Mouse (Mus musculus) central nervous system, embryonic 11.5 days (tissue): ENCODE data around the gene Tmem19. TPM values are rescaled to one million over a fixed set of nuclear protein-coding genes. Genes with fewer than 3 reads are reported as not detected.

Experiments used
- polyA plus RNA-seq: library from polyadenylated mRNA; depleted of rRNA; stranded (reverse); fragments of >200 nt; gene quantifications from 2 replicates; pipeline ENCODE4 v1.2.3, GENCODE M21; 2012; rRNA removed

The Tmem19 gene
- 14.6 and 18.5 TPM in 2 replicates for polyA plus RNA-seq

DNA sequence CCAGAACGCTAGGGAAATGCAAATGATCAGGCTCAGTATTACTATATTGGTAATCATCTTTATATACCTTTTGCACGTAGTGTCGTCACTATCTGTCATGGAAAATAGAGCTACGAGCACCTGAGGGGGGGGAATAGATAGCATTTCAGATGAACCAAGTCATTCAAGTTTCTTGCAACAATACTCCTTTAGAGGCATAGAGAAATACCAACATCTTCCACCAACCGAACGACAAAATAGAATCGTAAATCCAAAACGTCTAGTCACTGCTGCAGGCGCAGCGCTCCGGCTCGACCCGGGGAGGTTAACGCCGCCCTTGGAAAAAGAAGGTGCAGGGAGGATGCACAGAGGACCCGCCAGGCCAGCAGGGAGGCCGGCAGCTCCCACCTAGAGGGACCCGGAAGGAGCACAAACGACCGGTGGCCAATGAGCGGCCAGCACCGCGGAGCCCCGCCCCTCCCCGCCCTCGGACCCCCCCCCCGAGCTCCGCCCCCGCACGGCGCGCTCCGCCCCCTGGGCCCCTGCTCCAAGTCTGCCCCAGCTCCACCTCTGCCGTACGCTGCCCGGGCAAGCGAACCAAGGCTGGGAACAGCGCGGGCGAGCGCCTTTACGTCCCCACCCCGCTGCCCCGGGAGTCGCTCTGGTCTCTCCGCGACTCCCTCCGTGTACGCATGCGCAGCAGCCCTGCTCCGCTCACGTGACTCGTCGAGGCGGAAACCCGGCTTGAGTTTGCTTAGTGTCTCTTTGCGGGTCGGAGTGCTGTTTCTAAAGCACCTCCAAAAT is at the start of gene Tmem19:
Gene Tmem19, minus strand, starts transcription at position 662 of the 783 bp plus-strand sequence.

DNA sequence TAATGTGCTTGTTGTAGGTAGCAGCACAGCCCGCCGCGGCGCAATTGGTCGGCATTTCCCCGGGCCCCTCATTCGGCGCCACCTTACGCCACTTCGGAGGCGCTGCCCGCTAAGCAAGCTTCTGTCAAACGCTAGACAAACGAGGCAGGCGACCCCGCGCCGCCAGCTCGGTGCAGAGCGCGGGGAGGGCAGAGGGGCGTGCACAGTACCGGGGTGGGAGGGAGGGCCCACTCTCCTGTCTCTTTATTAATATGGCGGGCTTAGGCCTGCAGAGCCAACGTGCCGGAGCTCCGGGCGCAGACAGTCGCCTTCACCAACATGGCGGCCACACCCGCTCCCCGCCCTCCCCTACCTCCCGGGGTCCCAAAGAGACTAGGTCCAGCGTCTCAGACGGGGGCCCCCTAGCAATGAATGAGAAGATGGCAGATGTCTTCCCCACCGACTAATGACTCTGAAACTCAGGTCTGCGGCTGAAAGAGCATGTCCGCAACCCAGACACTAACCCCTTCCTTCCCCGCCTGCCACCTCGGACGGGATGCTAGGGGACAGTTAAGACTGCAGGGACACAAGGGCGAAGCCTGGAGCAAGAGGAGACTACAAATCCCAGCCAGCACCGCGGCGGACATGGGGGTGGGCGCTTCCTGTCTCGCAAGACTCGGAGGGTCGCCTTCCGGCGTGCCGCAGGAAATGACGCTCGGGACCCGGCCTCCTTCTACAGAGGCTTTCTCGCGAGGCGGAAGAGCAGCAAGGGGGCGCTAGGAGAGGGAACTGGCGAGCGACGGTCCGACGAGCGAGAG is 22.1 kb upstream of the Tmem19 start, which contains the start of the genes Thap2 and Zfc3h1:
Gene Thap2, minus strand, starts transcription at position 223 of the 797 bp plus-strand sequence.
Gene Zfc3h1, plus strand, starts transcription at position 739 of the 797 bp plus-strand sequence.

DNA sequence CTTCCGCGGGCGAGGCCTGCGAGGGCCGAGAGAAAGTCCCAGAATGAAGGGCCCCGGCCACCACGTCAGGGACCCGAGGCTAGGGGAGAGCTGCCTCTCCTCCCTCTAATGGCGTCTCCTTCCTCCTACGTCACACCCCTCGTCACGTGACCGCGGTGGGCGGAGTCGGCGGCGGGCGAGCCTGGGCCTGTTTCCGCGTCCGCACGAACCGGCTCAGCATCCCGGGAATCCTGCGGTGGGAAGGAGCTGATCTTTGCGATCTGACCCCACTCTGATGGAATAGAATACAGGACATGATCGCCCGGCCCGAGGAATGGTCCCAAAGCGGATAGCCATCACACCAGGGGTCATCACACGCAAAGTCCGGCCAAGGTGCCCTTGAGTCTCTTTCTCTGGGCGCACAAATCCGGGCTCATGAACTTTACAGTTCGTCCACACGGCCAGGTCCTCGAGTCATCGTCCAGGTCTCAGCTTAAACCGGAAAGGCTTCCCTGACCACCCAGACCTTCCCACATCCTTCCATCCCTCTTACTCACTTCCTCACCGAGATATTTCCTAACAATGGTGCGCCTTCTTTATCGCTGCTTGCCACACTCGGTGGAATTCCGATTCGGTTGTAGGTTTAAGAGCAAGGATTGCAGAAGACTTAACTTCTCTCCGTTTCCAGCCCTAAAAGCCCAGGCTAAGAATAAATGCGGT is 46.7 kb downstream of the Tmem19 start, which contains the start of gene Rab21:
Gene Rab21, minus strand, starts transcription at position 122 of the 699 bp plus-strand sequence.

Other genes starting within 250 kb of the Tmem19 start
- 0.29 and 0.68 TPM in 2 replicates for gene Tph2, start 177.5 kb downstream of the Tmem19 start, polyA plus RNA-seq
- gene Tbc1d15, start 111.0 kb downstream of the Tmem19 start, polyA plus RNA-seq = 40.4 and 42.6 TPM in 2 replicates
- 21.9 and 23.3 TPM in 2 replicates for gene Rab21, start 46.9 kb downstream of the Tmem19 start, polyA plus RNA-seq
- 13.5 and 17.3 TPM in 2 replicates for gene Thap2, start 21.9 kb upstream of the Tmem19 start, polyA plus RNA-seq
- gene Zfc3h1, start 22.5 kb upstream of the Tmem19 start, polyA plus RNA-seq = 64.5 and 116 TPM in 2 replicates
- 0.20 and 0.24 TPM in 2 replicates for gene A930009A15Rik, start 207.5 kb upstream of the Tmem19 start, polyA plus RNA-seq
- 3.6 and 6.6 TPM in 2 replicates for gene Lgr5, start 225.3 kb upstream of the Tmem19 start, polyA plus RNA-seq